Mouse (Mus musculus): ENCODE data around the gene Sirpa.

GRCm38 (mm10) chr2:129561796-129562195 lies 30.8 kb upstream of the Sirpa start:
- TF ChIP-seq CTCF (IDR thresholded peaks at IDR 0.05; ENCODE audit: insufficient read depth, low read length) (no peak), POLR2A (IDR thresholded peaks at IDR 0.05; ENCODE audit: borderline replicate concordance, extremely low read depth, low read depth, low read length) (no peak)

Measured in lung, adult 2 months (tissue).